Mouse (Mus musculus) lung, postnatal 10 days (tissue): ENCODE measurements around the gene Cntn4.

ENCODE experiments used
- DNase-seq: peaks from one replicate; pipeline ENCODE4 v3.0.0; 2021

The Cntn4 gene

DNA sequence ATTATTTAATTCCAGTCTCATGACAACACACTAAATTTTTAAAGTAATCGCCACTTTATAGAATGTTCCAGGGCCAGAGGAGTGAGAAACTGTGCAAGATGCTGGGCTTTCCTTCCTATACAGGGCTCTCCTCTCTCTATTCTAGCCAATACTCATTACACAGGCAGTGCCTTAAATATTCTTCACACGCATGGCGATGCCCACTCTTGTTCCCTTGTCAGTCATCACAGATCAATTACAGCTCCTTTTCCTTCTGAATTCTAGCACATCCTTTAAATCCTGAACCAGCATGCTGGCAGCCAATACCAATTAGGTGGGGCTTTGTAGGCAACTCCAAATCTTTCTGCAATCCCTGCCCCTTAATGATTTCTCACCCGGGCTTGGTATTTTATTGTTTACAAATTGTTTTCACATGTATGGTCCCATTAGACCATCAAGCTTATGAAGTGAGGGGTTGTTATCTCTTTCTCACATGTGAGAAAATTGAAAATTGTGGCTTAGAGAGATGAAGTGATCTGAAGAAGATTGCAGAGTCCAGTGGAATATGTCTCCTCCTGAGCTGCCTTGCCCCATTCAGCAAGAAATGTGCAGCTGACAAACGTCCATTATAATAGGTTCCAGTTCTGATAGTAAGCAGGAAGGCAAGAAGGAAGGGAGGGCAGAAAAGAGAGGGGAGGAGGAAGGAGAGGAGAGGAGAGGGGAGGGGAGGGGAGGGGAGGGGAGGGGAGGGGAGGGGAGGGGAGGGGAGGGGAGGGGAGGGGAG lies 789.0 kb downstream of the Cntn4 start:
- DNase-seq: no peak

DNA sequence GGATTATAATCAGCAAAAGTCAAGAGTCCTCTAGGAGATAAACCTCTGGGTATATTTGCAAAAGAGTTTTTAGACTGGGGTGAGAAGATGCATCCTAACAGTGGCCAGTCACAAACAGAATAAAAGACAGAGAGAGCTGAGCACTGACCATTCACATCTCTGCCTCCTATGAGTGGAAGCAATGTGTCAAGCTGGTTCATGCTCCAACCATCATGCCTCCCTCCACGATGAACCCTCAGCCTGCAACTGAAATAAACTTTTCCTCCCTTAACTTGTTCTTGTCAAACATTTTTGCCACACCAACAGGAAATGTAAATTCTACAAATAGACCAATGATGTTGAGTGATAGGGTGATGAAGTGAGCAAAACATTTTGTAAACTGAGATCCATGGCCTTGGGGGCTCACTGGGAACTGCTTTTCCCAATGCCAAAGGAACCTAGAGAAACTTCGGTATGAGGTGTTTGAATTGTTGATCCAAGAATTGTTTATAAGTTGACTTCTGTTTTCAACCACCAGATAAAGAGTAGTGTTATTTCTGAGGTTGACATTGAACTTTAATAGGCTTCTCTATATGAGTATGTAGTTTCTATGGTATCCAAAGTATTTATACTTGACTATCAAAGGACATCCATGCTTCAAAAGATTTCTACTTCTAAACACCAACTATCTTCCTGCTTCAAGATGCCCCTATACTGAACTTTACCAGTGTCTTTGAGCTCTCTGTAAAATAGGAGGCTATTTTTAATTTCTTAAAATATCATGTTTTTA lies 794.6 kb downstream of the Cntn4 start:
- DNase-seq: peak; percentile 6

DNA sequence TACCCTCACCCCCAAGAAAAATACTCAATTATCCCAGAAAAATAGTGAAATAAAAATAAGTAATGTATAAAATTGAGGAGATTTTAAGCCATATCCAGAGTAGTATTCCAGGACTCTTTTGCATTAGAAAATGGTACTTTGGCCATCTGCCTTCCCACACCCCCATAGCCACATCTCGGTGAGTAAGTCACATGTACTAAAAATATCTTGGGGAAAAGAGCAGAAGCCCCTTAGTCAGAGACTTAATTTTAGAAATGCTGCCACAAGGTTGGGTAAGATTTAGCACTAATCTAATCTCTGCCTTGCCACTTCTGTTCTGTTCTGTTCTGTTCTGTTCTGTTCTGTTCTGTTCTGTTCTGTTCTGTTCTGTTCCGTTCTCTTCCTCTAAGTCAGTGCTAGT lies 796.4 kb downstream of the Cntn4 start:
- no peak for DNase-seq

- DNase-seq: no peak
Measured at GRCm38 (mm10) chr6:106481533-106481932, 804.1 kb downstream of the Cntn4 start.

GRCm38 (mm10) chr6:106496303-106496702 lies 818.8 kb downstream of the Cntn4 start:
- no peak for DNase-seq

DNA sequence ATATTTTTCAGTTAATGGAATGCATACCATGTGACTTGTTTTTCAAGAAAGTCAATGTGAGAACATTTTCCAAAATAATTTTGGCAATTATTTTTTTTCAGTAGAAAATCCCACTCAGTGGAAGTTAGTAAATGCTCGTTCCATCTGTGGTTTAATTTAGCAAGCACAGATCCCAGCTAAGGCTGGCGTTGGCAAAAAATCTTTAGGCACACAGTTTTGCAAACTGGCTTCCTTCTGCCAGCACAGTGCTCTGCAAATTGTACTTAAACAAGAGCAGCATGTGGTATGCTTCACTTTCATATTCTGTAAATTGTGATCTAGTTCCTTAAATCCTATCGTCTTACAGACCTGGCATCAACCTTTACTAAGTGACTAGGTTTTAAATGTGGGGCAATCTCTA lies 821.7 kb downstream of the Cntn4 start:
- DNase-seq: no peak

- no peak for DNase-seq
Measured at GRCm38 (mm10) chr6:106503961-106504360, 826.5 kb downstream of the Cntn4 start.

- DNase-seq: no peak
Measured at GRCm38 (mm10) chr6:106520367-106520766, 842.9 kb downstream of the Cntn4 start.

DNA sequence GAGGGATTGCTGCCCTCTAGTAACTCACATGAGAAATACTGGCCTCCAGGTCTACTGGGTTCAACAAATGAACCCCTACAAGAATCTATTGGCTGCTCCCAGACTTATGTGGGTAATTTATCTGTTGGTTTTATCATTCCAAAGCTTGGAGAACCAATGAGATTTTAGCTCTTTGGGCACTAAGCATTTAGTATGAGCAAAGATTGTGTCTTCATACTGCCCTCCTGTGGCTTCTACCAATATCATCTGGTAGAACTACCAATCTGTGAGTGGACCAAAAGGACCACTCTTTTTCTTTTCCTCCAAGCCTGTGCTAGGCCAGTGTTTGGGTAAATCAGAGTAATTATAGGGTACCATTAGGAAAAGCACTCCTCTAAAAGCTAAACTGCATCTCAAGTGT lies 866.0 kb downstream of the Cntn4 start:
- DNase-seq: no peak

- no peak for DNase-seq
Measured at GRCm38 (mm10) chr6:106561649-106562048, 884.2 kb downstream of the Cntn4 start.

DNA sequence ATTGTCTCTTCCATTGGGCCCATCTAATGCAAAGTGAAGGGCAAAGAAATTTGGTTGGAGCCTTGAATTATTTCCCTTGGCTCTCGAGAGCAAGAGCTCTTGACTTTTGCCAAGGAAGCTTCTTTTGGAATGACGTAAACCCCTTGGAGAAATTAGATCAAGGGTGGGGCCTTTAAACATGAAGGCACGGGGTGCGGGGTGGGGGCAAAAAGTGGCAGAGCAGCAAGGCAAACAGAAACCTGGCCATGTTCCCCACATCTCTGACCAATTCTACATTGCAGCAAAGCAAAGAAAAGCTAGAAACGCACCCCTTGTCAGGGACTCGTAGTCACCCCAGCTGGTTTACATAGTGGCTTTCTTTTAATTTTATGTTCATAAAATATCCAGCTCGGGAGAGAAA lies 887.9 kb downstream of the Cntn4 start:
- DNase-seq: peak; percentile 46

DNA sequence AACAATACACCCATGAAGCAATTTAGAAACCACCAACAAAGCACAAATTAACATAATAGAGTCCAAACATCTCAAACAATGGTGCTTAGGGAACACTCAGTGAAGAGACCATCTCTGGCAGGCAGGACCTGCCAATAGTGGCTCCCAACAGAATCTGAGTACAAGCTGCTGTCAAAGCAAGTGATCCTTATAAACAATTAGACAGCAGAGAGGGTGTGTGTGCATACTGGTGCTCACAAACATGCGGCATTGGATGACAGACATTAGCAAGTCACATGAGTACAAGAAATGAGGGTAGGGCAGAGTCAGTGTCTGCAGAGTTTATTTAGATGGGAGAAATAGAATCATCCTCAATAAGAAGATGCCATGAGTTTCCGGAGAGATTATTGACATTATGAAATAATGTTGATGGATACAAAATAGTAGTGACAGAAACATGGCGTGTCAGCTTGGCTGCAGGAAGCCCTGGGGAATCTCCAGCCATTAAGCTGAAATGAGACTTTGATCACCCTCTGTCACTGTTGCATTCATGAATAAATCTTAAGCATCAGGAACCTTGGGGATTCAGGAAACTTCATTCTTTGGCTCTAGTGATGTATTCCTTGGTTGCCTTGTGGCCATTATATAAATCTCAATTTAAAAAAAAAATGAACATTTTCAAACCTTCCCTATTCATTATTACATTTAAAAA lies 888.5 kb downstream of the Cntn4 start:
- DNase-seq: peak; percentile 19

DNA sequence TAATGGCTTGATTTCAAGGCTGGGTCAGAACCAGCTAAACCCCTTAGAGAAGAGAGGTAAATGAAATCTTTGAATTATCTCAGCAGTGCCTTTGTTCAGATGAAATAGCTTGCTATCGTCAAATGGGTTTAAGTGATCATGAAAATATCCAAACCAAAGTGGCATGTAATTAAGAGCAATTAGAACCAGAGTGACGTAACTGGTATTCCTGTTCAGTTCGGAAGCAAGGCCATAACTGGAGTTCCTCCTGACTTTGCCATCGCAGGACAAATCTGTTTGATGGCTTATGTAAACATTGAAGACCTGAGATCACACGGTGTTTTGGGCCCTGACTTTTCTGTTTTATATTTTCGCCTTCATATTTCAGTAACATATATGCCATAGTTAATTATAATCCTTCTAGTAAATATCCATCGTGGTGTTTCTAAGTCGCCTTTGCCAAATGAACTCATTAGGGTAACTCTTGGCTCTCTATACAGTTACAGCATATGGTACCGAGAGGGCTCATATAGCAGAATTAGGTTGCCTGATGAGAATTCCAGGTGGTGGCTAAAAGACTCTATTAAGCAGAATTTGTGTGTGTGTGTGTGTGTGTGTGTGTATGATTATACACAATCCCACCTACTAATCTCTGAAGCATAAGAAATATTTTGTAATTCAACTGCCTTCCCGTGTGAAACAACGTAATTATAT lies 889.6 kb downstream of the Cntn4 start:
- no peak for DNase-seq

DNA sequence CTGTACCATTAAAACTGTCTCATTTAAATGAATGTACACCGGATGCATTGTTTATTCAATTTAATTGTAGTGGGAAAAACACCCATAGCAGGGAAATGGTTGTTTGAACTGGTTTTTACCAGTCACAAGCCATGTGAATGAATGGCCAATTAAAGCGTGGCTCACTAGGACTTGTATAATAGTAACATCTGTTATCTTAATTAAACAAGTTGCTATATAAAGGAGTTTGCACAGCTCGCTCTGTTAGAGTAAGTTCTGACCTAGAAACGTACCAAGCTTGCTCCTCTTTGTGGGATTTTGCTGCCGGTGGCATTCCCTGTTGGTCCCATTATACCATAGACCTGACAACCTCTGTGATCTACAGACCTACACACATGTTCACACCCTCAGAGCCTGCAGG lies 902.7 kb downstream of the Cntn4 start:
- no peak for DNase-seq

DNA sequence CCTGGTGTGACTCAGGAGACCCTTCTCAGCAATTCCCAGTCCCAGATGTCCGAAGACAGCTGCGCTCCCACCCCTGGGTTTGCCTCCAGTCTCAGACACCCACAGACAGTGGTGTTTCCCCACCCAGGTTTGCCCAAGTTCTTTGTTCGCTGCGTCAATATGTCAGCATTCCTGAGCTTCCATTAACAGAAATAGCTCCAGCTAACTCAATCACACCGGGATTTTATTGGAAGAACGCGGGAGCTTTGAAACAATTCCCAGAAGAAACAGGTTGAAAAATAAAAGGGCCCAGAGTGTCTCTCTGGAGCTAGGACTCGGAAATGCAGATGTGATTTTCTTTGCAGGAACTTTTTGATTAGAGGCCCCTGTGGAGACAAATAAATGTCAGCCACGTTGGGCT lies 916.3 kb downstream of the Cntn4 start:
- DNase-seq: no peak

- no peak for DNase-seq
Measured at GRCm38 (mm10) chr6:106617081-106617480, 939.6 kb downstream of the Cntn4 start.

DNA sequence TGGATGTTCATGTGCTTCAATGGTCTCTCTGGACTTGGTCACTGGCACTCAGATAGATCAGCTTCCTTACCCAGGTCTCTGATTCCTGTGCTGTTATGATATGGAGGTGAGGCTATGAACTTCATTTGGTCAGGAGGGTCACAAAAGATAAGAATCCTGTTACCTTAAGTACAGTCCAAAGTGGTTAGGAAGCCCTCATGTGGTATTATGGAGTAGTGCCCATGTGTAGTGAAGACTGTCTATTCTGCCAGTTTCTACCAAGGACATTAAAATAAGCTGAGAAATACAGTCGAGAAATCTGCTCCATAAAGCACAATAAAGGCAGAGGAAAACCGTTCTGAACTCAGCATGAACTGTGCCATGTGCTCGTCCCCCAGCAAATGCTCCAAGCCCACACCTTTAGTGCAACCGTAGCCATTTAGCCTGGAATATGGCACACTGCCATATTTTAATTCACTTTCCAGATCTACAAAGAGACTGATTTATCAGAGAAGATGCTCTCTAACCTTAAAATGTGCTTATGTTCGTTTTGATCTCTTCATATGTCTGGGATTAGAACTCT lies 943.8 kb downstream of the Cntn4 start:
- no peak for DNase-seq

DNA sequence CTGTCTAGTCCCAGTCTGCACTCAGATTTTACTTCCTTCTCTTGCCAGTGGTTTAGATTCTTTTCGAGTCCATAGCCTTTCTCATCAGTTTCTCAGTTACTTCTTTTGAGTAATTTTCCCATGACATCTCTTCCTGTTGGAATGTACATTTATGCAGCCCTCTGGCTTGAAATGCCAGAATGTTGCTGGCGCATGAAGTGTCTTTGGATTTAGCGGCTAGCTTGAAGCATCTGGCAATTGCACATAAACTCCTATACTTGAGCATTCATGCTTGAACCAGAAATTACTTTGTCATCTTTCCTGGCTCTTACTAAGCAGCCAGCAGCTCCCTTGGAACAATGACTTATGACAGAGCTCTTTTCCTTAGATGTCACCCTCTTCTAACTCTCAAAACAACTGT lies 965.6 kb downstream of the Cntn4 start:
- no peak for DNase-seq

- DNase-seq: peak; percentile 55
Measured at GRCm38 (mm10) chr6:106645496-106646211, 968.2 kb downstream of the Cntn4 start.

DNA sequence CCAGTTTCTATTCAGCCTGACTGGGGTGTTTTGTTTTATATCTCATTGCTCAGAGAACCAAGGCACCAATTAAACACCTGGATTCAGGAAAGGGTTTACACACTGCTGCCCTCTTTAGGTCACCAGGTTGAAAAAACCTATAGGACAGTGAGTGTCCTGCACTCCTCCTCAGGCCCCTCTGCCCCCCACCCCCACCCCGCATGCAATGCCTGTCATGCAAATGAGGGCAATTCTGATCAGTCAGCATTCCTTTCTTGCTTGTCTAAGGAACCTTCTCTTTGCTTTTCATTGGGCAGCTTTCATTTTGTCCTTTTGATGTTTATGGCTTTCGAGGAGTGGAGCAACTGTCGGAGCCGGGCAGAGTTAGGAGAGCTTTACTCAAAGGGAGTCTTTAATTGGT lies 969.5 kb downstream of the Cntn4 start:
- DNase-seq: no peak

DNA sequence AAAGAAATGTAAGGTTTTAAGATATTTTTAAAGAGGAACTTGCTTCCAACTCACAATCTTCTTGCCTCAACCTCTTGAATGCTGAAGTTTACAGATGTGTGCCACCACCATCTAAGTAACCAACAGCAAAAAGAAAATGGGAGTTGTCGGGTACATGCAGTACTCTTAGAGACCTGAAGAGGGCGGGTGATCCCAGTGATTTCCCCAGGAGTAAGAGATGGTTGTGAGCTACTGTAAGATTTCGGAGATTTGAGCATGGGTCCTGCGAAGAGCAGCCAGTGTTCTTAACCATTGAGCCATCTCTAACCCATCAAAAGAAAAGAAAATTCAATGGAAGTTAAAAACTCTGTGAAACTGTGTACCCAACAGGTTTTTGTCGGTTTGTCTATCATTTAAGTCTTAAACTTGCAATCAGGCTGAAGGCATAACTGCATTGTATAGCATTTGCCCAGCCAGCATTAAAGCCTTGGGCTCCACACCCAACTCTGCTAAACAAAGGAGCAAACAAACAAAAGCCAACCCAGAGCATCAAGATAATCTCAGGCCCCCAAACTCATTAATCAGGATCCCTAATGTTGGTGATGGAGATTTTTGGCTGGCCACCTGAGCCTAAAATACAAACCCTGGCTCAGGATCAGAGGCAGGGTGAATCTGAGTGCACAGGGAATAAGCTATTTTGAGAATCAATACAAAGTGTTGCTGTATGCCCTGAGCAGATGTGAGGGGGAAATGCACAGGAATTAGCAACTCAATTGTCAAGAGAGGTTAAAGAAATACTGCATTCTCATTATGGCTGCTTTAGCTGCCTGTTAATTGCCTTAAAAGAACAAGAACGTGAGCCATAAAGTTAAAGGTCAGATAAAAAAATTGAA lies 986.6 kb downstream of the Cntn4 start:
- DNase-seq: peak; percentile 32
